In genomic region chr1:92144868-92145534, GRCm38 (mm10) we compare ENCODE assay signal across 13 mouse cellular contexts. TPM values are rescaled to one million over a fixed set of nuclear protein-coding genes. Genes with fewer than 3 reads are reported as not detected.
DNase-seq lines count a peak whose midpoint lies in the region; ATAC-seq and TF ChIP-seq lines count a peak whose summit lies in the region.
"Had no signal": no experiment of that assay in that cellular context is flagged by ENCODE, and none has a peak within 500 bp of the region (broad histone marks: within the 10 kb centered on the region; RNA-seq: fewer than 3 reads in every experiment).

No protein-coding gene starts in this region.

- H3K9me3 ChIP-seq in heart, embryonic 10.5 days, result no peaks in the 10 kb centered on the region
- H3K9me3 ChIP-seq in liver, embryonic 12.5 days (replicated peaks), result no peaks in the 10 kb centered on the region
- H3K9me3 ChIP-seq: heart, embryonic 15.5 days; liver, embryonic 15.5 days had no signal

- no peak for DNase-seq in heart, embryonic 10.5 days (ENCODE audit: low spot score)
- DNase-seq in heart, postnatal 4 days, result no peak
- peak; percentile 49 for DNase-seq in liver, adult 2 months (ENCODE audit: extremely low read depth, low read depth, low spot score)
- peak; percentile 18 for DNase-seq in gastrocnemius, postnatal 10 days
- no peak for DNase-seq in cerebellum, postnatal 36 days
- DNase-seq: retina, postnatal 1 day; thymus, adult 2 months had no signal

- TF ChIP-seq POLR2A in liver, adult 2 months (IDR thresholded peaks at IDR 0.05; ENCODE audit: extremely low read depth, insufficient read depth, low read length), result no peak
- TF ChIP-seq POLR2A in olfactory bulb, adult 2 months (IDR thresholded peaks at IDR 0.05; ENCODE audit: insufficient read depth, low read depth, low read length), result no peak

- H3K4me1 ChIP-seq in heart, embryonic 10.5 days, result peaks cover 37% of the 10 kb centered on the region
- peaks cover 4% of the 10 kb centered on the region for H3K4me1 ChIP-seq in liver, adult 2 months (ENCODE audit: control insufficient read depth, insufficient read depth, low read length)
- peaks cover 16% of the 10 kb centered on the region for H3K4me1 ChIP-seq in liver, embryonic 12.5 days
- H3K4me1 ChIP-seq in olfactory bulb, adult 2 months (ENCODE audit: control insufficient read depth, insufficient read depth, low read length), result peaks cover 35% of the 10 kb centered on the region

- H3K79me2 ChIP-seq in liver, adult 2 months (ENCODE audit: control insufficient read depth, insufficient read depth, low read length), result peaks cover 16% of the 10 kb centered on the region; the same call in 1 of the 2 replicates

- 0 out of 2 replicates have a peak, but pooled peaks have one; percentile 7 for TF ChIP-seq CTCF in liver, adult 2 months (IDR thresholded peaks at IDR 0.05; ENCODE audit: low read depth, low read length)
- no peak for TF ChIP-seq CTCF in olfactory bulb, adult 2 months (IDR thresholded peaks at IDR 0.05; ENCODE audit: insufficient read depth, low read depth, low read length)

- no peak overlapping the region for H3K4me2 ChIP-seq in liver, embryonic 12.5 days
- H3K4me2 ChIP-seq: heart, embryonic 15.5 days; liver, embryonic 15.5 days had no signal

- peak overlapping the region; percentile 62; the same call in 1 of the 2 replicates for H3K27ac ChIP-seq in heart, embryonic 10.5 days
- H3K27ac ChIP-seq in liver, adult 2 months (replicated peaks; ENCODE audit: insufficient read depth, low read depth, low read length), result no peak overlapping the region
- no peak overlapping the region for H3K27ac ChIP-seq in liver, embryonic 12.5 days
- H3K27ac ChIP-seq in olfactory bulb, adult 2 months (ENCODE audit: insufficient read depth, low read depth, low read length), result peak overlapping the region; percentile 47
- H3K27ac ChIP-seq: heart, embryonic 15.5 days; liver, embryonic 15.5 days had no signal

- no peak overlapping the region for H3K4me3 ChIP-seq in heart, embryonic 10.5 days
- no peak overlapping the region for H3K4me3 ChIP-seq in liver, adult 2 months (ENCODE audit: insufficient read depth, low read depth, low read length)
- H3K4me3 ChIP-seq in liver, embryonic 12.5 days, result no peak overlapping the region
- no peak overlapping the region for H3K4me3 ChIP-seq in olfactory bulb, adult 2 months (ENCODE audit: insufficient read depth, low read depth, low read length)
- H3K4me3 ChIP-seq: heart, embryonic 15.5 days; liver, embryonic 15.5 days had no signal

- peaks cover 7% of the 10 kb centered on the region; the same call in 1 of the 2 replicates for H3K36me3 ChIP-seq in heart, embryonic 10.5 days
- H3K36me3 ChIP-seq in liver, adult 2 months (ENCODE audit: control insufficient read depth, insufficient read depth, low read length), result 0 out of 2 replicates have a peak, but pooled peaks cover 4% of the 10 kb centered on the region
- peaks cover 11% of the 10 kb centered on the region for H3K36me3 ChIP-seq in liver, embryonic 12.5 days
- H3K36me3 ChIP-seq: heart, embryonic 15.5 days; liver, embryonic 15.5 days had no signal

- no peak for ATAC-seq in liver, embryonic 12.5 days
- ATAC-seq in megakaryocyte, adult 5-6 weeks (ENCODE audit: poor library complexity, severe bottlenecking), result no peak
- ATAC-seq: CD4-positive, CD25-positive, alpha-beta regulatory T cell, adult 4 months had no signal

- no peaks in the 10 kb centered on the region for H3K27me3 ChIP-seq in heart, embryonic 10.5 days (ENCODE audit: insufficient read depth, poor library complexity, severe bottlenecking)
- no peaks in the 10 kb centered on the region for H3K27me3 ChIP-seq in liver, adult 2 months (ENCODE audit: control insufficient read depth, insufficient read depth, low read length)
- H3K27me3 ChIP-seq in liver, embryonic 12.5 days (replicated peaks), result no peaks in the 10 kb centered on the region
- H3K27me3 ChIP-seq: heart, embryonic 15.5 days; liver, embryonic 15.5 days had no signal

- H3K9ac ChIP-seq in liver, adult 2 months (ENCODE audit: low read depth, low read length), result no peak overlapping the region
- H3K9ac ChIP-seq in liver, embryonic 12.5 days, result no peak overlapping the region
- H3K9ac ChIP-seq: heart, embryonic 15.5 days; liver, embryonic 15.5 days had no signal

- 83% methylated on average over 6 of the region's 6 CpGs for WGBS in heart, embryonic 10.5 days
- 54% methylated on average over 6 of the region's 6 CpGs for WGBS in liver, adult 2 months
- 76% methylated on average over 6 of the region's 6 CpGs for WGBS in liver, embryonic 12.5 days (ENCODE audit: insufficient replicate concordance)
- WGBS in olfactory bulb, adult 2 months, result 45% methylated on average over 6 of the region's 6 CpGs

RNA-seq across cellular contexts. Expression of gene Hdac4, which starts 50.5 kb away (rescaled TPM):
- 9.7 and 14.2 TPM in 2 replicates for polyA plus RNA-seq in heart, embryonic 10.5 days (2016; fragmentation: Nextera tagmentation; extraction: Ambion mirVana)
- total RNA-seq in heart, postnatal 4 days (2021), result 10 to 100 TPM; 33.3 to 36.3 TPM
- 5.3 and 7.5 TPM in 2 replicates for total RNA-seq in liver, adult 2 months (2014; rRNA removed)
- 5.0 and 5.7 TPM in 2 replicates for polyA plus RNA-seq in liver, adult 2 months (2012; rRNA removed)
- polyA plus RNA-seq in liver, embryonic 12.5 days (2016; fragmentation: Nextera tagmentation; extraction: Ambion mirVana), result 6.4 and 6.9 TPM in 2 replicates
- 10 to 100 TPM; 54.9 to 60.0 TPM for total RNA-seq in gastrocnemius, postnatal 10 days (2021)
- not detected in 2 replicates for polyA plus RNA-seq in olfactory bulb, adult 2 months (2012; ENCODE audit: insufficient read depth, insufficient read length, low replicate concordance, missing spikeins)
- total RNA-seq in megakaryocyte, adult 5-6 weeks (2015), result 14.8 and 19.0 TPM in 2 replicates
- 13.3 and 19.4 TPM in 2 replicates for total RNA-seq in megakaryocyte, adult 5-6 weeks (2017)

Comparison
In these comparisons a context has a peak if more than half of its experiments do, and no peak if none do; other contexts are left out.
1. DNase-seq: peak in liver, adult 2 months (single experiment) and gastrocnemius, postnatal 10 days (single experiment); none in heart, embryonic 10.5 days (single experiment), heart, postnatal 4 days (single experiment) and cerebellum, postnatal 36 days (0 of 2).
2. H3K27ac ChIP-seq: peak in heart, embryonic 10.5 days (single experiment) and olfactory bulb, adult 2 months (single experiment); none in liver, adult 2 months (single experiment) and liver, embryonic 12.5 days (single experiment).